Mouse (Mus musculus) CH12.LX (cell line): Measurements from ENCODE around the gene Slc4a11. TPM values are rescaled to one million over a fixed set of nuclear protein-coding genes. Genes with fewer than 3 reads are reported as not detected.

Source experiments
- DNase-seq: peaks from one replicate; pipeline ENCODE4 v3.0.0-alpha.2; 2013; ENCODE audit errors: extremely low read depth
- H3K27ac ChIP-seq: 2 replicates; pipeline ENCODE4 v1.5.1; 2012; ENCODE audit warnings: low read depth, mild to moderate bottlenecking, control low read depth, moderate library complexity; ENCODE audit not compliant: insufficient read depth
- H3K27me3 ChIP-seq: replicated peaks from 2 replicates; pipeline ENCODE3; 2012; ENCODE audit warnings: inconsistent platforms
- H3K36me3 ChIP-seq, 2 experiments: replicated peaks in 1 of 2; 2 replicates each; pipeline versions ENCODE3 to v1.6.1; 2012; ENCODE audit warnings: inconsistent platforms in 1 of 2, low read length in 1 of 2, mild to moderate bottlenecking in 1 of 2, mixed read lengths in 1 of 2, moderate library complexity in 1 of 2; ENCODE audit not compliant: control insufficient read depth in 1 of 2, insufficient read depth in 1 of 2
- H3K4me1 ChIP-seq, 2 experiments: 2 replicates each; pipeline ENCODE4 v1.6.1; 2012; ENCODE audit warnings: inconsistent platforms in 1 of 2, moderate library complexity in 1 of 2; ENCODE audit not compliant: insufficient read depth in 2 of 2, control insufficient read depth in 1 of 2
- H3K4me2 ChIP-seq: 2 replicates; pipeline ENCODE4 v1.6.1; 2012; ENCODE audit warnings: low read depth, mild to moderate bottlenecking, control low read depth; ENCODE audit not compliant: poor library complexity, insufficient read depth, severe bottlenecking
- H3K4me3 ChIP-seq, 3 experiments: fragments of 150-350 bp in 1 of 3; sonication (generic) in 1 of 3; replicated peaks in 1 of 3; 2 replicates each; pipeline versions ENCODE3 to v1.5.1; 2011 to 2012; ENCODE audit warnings: low read depth in 2 of 3, low read length in 2 of 3, mild to moderate bottlenecking in 2 of 3, moderate library complexity in 2 of 3, control low read depth in 1 of 3, improper control_type of control experiment in 1 of 3, inconsistent platforms in 1 of 3, mixed read lengths in 1 of 3; ENCODE audit not compliant: poor library complexity in 1 of 3
- H3K79me2 ChIP-seq: replicated peaks from 2 replicates; pipeline ENCODE4 v1.6.1; 2012; ENCODE audit warnings: mild to moderate bottlenecking, moderate library complexity; ENCODE audit not compliant: control insufficient read depth, poor library complexity, insufficient read depth, severe bottlenecking; ENCODE audit errors: extremely low read depth
- H3K9ac ChIP-seq: 2 replicates; pipeline ENCODE4 v1.6.1; 2012; ENCODE audit warnings: low read depth, mild to moderate bottlenecking, control low read depth, moderate library complexity; ENCODE audit not compliant: insufficient read depth
- H3K9me3 ChIP-seq: replicated peaks from 2 replicates; pipeline ENCODE3; 2012; ENCODE audit warnings: low read length, inconsistent platforms, mixed read lengths
- BHLHE40 ChIP-seq: IDR thresholded peaks from 2 replicates; pipeline ENCODE4 v1.6.1; 2011; ENCODE audit warnings: mild to moderate bottlenecking, low read depth, low read length, improper control_type of control experiment
- CHD1 ChIP-seq: IDR thresholded peaks from 2 replicates; pipeline ENCODE4 v1.6.1; 2012; ENCODE audit warnings: low read depth, low read length, improper control_type of control experiment, inconsistent platforms
- ELF1 ChIP-seq: IDR thresholded peaks from 2 replicates; pipeline ENCODE4 v1.6.1; 2014; ENCODE audit warnings: low read depth, mild to moderate bottlenecking, inconsistent platforms, low read length, improper control_type of control experiment
- ETS1 ChIP-seq: conservative IDR thresholded peaks from 2 replicates; pipeline ENCODE4 v1.6.1; 2012; ENCODE audit warnings: low read depth, mild to moderate bottlenecking, inconsistent platforms, low read length, improper control_type of control experiment, moderate library complexity
- IRF4 ChIP-seq: IDR thresholded peaks from 2 replicates; pipeline ENCODE4 v1.6.1; 2014; ENCODE audit warnings: low read depth, mild to moderate bottlenecking, inconsistent platforms, low read length, improper control_type of control experiment
- JUND ChIP-seq: conservative IDR thresholded peaks from 2 replicates; pipeline ENCODE4 v1.6.1; 2011; ENCODE audit warnings: low read depth, low read length, improper control_type of control experiment
- MAX ChIP-seq: IDR thresholded peaks from 2 replicates; pipeline ENCODE4 v1.6.1; 2011; ENCODE audit warnings: low read length, improper control_type of control experiment
- MAZ ChIP-seq: IDR thresholded peaks from 2 replicates; pipeline ENCODE4 v1.6.1; 2012; ENCODE audit warnings: low read depth, mild to moderate bottlenecking, inconsistent platforms, low read length, improper control_type of control experiment, moderate library complexity
- MEF2A ChIP-seq: IDR thresholded peaks from 2 replicates; pipeline ENCODE4 v1.6.1; 2014; ENCODE audit warnings: low read depth, mild to moderate bottlenecking, inconsistent platforms, low read length, improper control_type of control experiment, borderline replicate concordance
- MYC ChIP-seq: IDR thresholded peaks from 2 replicates; pipeline ENCODE4 v1.6.1; 2011; ENCODE audit warnings: low read depth, mild to moderate bottlenecking, improper control_type of control experiment, low read length
- NRF1 ChIP-seq: IDR thresholded peaks from 2 replicates; pipeline ENCODE4 v1.6.1; 2014; ENCODE audit warnings: low read depth, mild to moderate bottlenecking, inconsistent platforms, low read length, improper control_type of control experiment, moderate library complexity
- RAD21 ChIP-seq: IDR thresholded peaks from 2 replicates; pipeline ENCODE4 v1.6.1; 2011; ENCODE audit warnings: low read depth, mild to moderate bottlenecking, low read length, improper control_type of control experiment, moderate library complexity
- SMC3 ChIP-seq: IDR thresholded peaks from 2 replicates; pipeline ENCODE4 v1.6.1; 2011; ENCODE audit warnings: low read depth, low read length, improper control_type of control experiment
- TBP ChIP-seq: conservative IDR thresholded peaks from 2 replicates; pipeline ENCODE4 v1.6.1; 2011; ENCODE audit warnings: low read depth, low read length, improper control_type of control experiment
- UBTF ChIP-seq: IDR thresholded peaks from 2 replicates; pipeline ENCODE4 v1.6.1; 2012; ENCODE audit warnings: low read depth, mild to moderate bottlenecking, inconsistent platforms, low read length, improper control_type of control experiment, moderate library complexity
- USF1 ChIP-seq: IDR thresholded peaks from 2 replicates; pipeline ENCODE4 v1.6.1; 2014; ENCODE audit warnings: low read depth, mild to moderate bottlenecking, inconsistent platforms, low read length, improper control_type of control experiment
- ZC3H11A ChIP-seq: IDR thresholded peaks from 2 replicates; pipeline ENCODE4 v1.6.1; 2012; ENCODE audit warnings: low read depth, mild to moderate bottlenecking, inconsistent platforms, low read length, improper control_type of control experiment
- ZKSCAN1 ChIP-seq: IDR thresholded peaks from 2 replicates; pipeline ENCODE4 v1.6.1; 2012; ENCODE audit warnings: low read depth, inconsistent platforms, low read length, improper control_type of control experiment, borderline replicate concordance
- dilution Hi-C: fragments of 300-500 bp; cut with MboI; formaldehyde crosslinking; loops from 2 replicates; pipeline ENCODE4 v1.14.3; 2020; ENCODE audit warnings: low sequenced_read_pairs; ENCODE audit not compliant: extremely low pct_unique_long_range_greater_than_20kb, extremely low pct_ligation_motif_present
- in situ Hi-C: fragments of 300-500 bp; cut with MboI; formaldehyde crosslinking; loops from 3 replicates; pipeline ENCODE4 v1.14.3; 2019; ENCODE audit warnings: low sequenced_read_pairs, low pct_ligation_motif_present, low pct_unique_long_range_greater_than_20kb, mixed read lengths
- polyA plus RNA-seq: library from polyadenylated mRNA; unstranded; fragments of >175 nt; gene quantifications from 2 replicates; pipeline ENCODE4 v1.2.1, GENCODE M21; 2012; ENCODE audit warnings: low read depth; ENCODE audit not compliant: insufficient read length
- total RNA-seq, 2 experiments: library from RNA; depleted of rRNA; stranded (reverse); fragments of 300-350 nt in 1 of 2; fragments of >200 nt in 1 of 2; gene quantifications; 2 replicates each; pipeline ENCODE4 v1.2.3; 2012 to 2014

Slc4a11 gene
- total and polyA plus RNA-seq, 3 experiments, result 0.21 to 0.30 (median 0.27) TPM

DNA sequence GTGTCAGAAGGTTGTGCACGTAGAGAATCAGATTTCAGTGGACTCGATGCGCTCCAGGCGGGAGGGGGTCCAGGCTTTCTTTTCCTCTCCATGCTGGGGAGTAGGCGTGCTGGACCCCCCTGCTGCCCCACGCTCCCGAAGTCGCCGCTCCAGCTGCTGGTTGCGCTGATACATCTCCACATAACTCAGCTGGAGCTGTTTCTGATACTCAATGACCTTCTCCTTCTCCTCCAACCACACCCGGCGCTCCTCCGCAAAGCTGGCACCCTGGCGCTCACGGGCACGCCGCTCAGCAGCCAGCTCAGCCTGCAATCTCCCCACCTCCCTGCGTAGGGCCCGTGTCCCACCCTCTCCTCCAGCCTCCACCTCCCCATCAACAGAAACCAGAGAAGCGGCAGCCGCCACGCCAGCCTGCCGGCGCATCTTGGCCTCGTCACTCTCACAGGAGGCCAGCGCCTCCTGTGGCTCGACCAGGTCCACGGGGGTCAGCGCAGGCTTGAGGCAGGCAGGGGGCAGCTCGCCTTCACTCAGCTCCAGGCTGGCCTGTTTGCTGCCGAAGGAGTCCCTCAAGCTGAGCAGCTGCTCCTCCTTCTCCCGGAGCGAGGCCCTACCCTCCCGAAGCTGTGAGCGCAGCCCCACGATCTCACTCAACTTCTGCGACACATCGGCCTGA is 62.4 kb downstream of the Slc4a11 start:
- DNase-seq, result no peak
- no peaks in the 10 kb centered on the region for H3K27me3 ChIP-seq
- TF ChIP-seq JUND (no peak), NRF1 (no peak), IRF4 (no peak), MEF2A (no peak), MYC (no peak), RAD21 (no peak), ELF1 (no peak), SMC3 (no peak), USF1 (no peak), TBP (no peak), MAX (no peak), BHLHE40 (no peak), ZKSCAN1 (no peak), CHD1 (no peak), UBTF (no peak), MAZ (no peak), ETS1 (no peak), ZC3H11A (no peak)
- no peaks in the 10 kb centered on the region for H3K9me3 ChIP-seq
- peaks cover under 1% of the 10 kb centered on the region; the same call in 1 of the 2 replicates for H3K79me2 ChIP-seq
- no peak overlapping the region for H3K9ac ChIP-seq
- H3K27ac ChIP-seq, result no peak overlapping the region
- H3K4me1 ChIP-seq, result peaks cover 16 to 30% of the 10 kb centered on the region in 2 experiments
- H3K36me3 ChIP-seq, result peaks cover 3 to 33% of the 10 kb centered on the region in 2 experiments
- dilution Hi-C loops (no loop called here), in situ Hi-C loops (no loop called here)
- H3K4me2 ChIP-seq, result no peak overlapping the region
- no peak overlapping the region for H3K4me3 ChIP-seq

Other genes starting within 250 kb of the Slc4a11 start
- gene Ptpra, start 247.2 kb downstream of the Slc4a11 start, total RNA-seq (2012; rRNA removed), result 36.0 and 38.5 TPM in 2 replicates
- gene Ptpra, start 247.2 kb downstream of the Slc4a11 start, total RNA-seq (2014; rRNA removed), result 38.5 and 40.4 TPM in 2 replicates
- gene Ptpra, start 247.2 kb downstream of the Slc4a11 start, polyA plus RNA-seq, result 67.5 and 73.3 TPM in 2 replicates
- 68.7 and 83.2 TPM in 2 replicates for gene Mrps26, start 133.8 kb downstream of the Slc4a11 start, total RNA-seq (2012; rRNA removed)
- gene Mrps26, start 133.8 kb downstream of the Slc4a11 start, total RNA-seq (2014; rRNA removed), result 71.4 and 74.7 TPM in 2 replicates
- 101 and 137 TPM in 2 replicates for gene Mrps26, start 133.8 kb downstream of the Slc4a11 start, polyA plus RNA-seq
- not detected in 2 replicates for gene Oxt, start 121.3 kb downstream of the Slc4a11 start, total RNA-seq (2012; rRNA removed)
- not detected in 2 replicates for gene Oxt, start 121.3 kb downstream of the Slc4a11 start, total RNA-seq (2014; rRNA removed)
- gene Oxt, start 121.3 kb downstream of the Slc4a11 start, polyA plus RNA-seq, result not detected in 2 replicates
- gene Avp, start 115.0 kb downstream of the Slc4a11 start, total RNA-seq (2012; rRNA removed), result not detected in 2 replicates
- not detected in 2 replicates for gene Avp, start 115.0 kb downstream of the Slc4a11 start, total RNA-seq (2014; rRNA removed)
- not detected in 2 replicates for gene Avp, start 115.0 kb downstream of the Slc4a11 start, polyA plus RNA-seq
- 6.0 and 9.7 TPM in 2 replicates for gene Fastkd5, start 67.5 kb downstream of the Slc4a11 start, total RNA-seq (2012; rRNA removed)
- gene Fastkd5, start 67.5 kb downstream of the Slc4a11 start, total RNA-seq (2014; rRNA removed), result 13.4 and 14.8 TPM in 2 replicates
- gene Fastkd5, start 67.5 kb downstream of the Slc4a11 start, polyA plus RNA-seq, result 7.3 and 9.1 TPM in 2 replicates
- gene Ubox5, start 67.5 kb downstream of the Slc4a11 start, total RNA-seq (2012; rRNA removed), result 6.0 and 7.0 TPM in 2 replicates
- 4.6 and 5.5 TPM in 2 replicates for gene Ubox5, start 67.5 kb downstream of the Slc4a11 start, total RNA-seq (2014; rRNA removed)
- 10.2 and 10.6 TPM in 2 replicates for gene Ubox5, start 67.5 kb downstream of the Slc4a11 start, polyA plus RNA-seq
- 3.7 and 3.9 TPM in 2 replicates for gene Lzts3, start 54.7 kb downstream of the Slc4a11 start, total RNA-seq (2012; rRNA removed)
- gene Lzts3, start 54.7 kb downstream of the Slc4a11 start, total RNA-seq (2014; rRNA removed), result 1.2 and 1.5 TPM in 2 replicates
- 3.6 and 4.2 TPM in 2 replicates for gene Lzts3, start 54.7 kb downstream of the Slc4a11 start, polyA plus RNA-seq
- gene Ddrgk1, start 32.9 kb downstream of the Slc4a11 start, total RNA-seq (2012; rRNA removed), result 72.7 and 77.9 TPM in 2 replicates
- 50.4 and 51.7 TPM in 2 replicates for gene Ddrgk1, start 32.9 kb downstream of the Slc4a11 start, total RNA-seq (2014; rRNA removed)
- gene Ddrgk1, start 32.9 kb downstream of the Slc4a11 start, polyA plus RNA-seq, result 93.1 and 114 TPM in 2 replicates
- gene Itpa, start 29.9 kb downstream of the Slc4a11 start, total RNA-seq (2012; rRNA removed), result 59.1 and 89.6 TPM in 2 replicates
- gene Itpa, start 29.9 kb downstream of the Slc4a11 start, total RNA-seq (2014; rRNA removed), result 121 and 123 TPM in 2 replicates
- gene Itpa, start 29.9 kb downstream of the Slc4a11 start, polyA plus RNA-seq, result 53.3 and 70.8 TPM in 2 replicates
- gene 4930402H24Rik, start 208.9 kb upstream of the Slc4a11 start, total RNA-seq (2012; rRNA removed), result 3.3 and 4.2 TPM in 2 replicates
- 3.1 and 4.2 TPM in 2 replicates for gene 4930402H24Rik, start 208.9 kb upstream of the Slc4a11 start, total RNA-seq (2014; rRNA removed)
- gene 4930402H24Rik, start 208.9 kb upstream of the Slc4a11 start, polyA plus RNA-seq, result 2.6 and 4.8 TPM in 2 replicates
- 4.4 and 4.5 TPM in 2 replicates for gene Atrn, start 209.0 kb upstream of the Slc4a11 start, total RNA-seq (2012; rRNA removed)
- gene Atrn, start 209.0 kb upstream of the Slc4a11 start, total RNA-seq (2014; rRNA removed), result 4.0 TPM in 2 replicates
- 4.9 and 5.8 TPM in 2 replicates for gene Atrn, start 209.0 kb upstream of the Slc4a11 start, polyA plus RNA-seq